Mouse (Mus musculus) heart, embryonic 12.5 days (tissue): ENCODE measurements around the gene Snx5. TPM values are rescaled to one million over a fixed set of nuclear protein-coding genes. Genes with fewer than 3 reads are reported as not detected.
A peak's percentile ranks its signal among the peaks of the same experiment; 100 is the strongest.

ENCODE experiments used
- ATAC-seq: fragments of 200-750 bp; cut with Nextera tagmentation; 2 replicates; pipeline ENCODE4 v1.8.0; 2017; ENCODE audit warnings: moderate TSS enrichment, moderate library complexity; ENCODE audit not compliant: insufficient number of reproducible peaks, low FRiP score
- H3K27ac ChIP-seq: fragments of 300-500 bp; sonication (generic); 2 replicates; pipeline ENCODE4 v1.5.1; 2016; ENCODE audit warnings: mild to moderate bottlenecking, moderate library complexity; ENCODE audit not compliant: poor library complexity, severe bottlenecking
- H3K27me3 ChIP-seq: fragments of 300-500 bp; sonication (generic); replicated peaks from 2 replicates; pipeline ENCODE4 v1.6.1; 2016; ENCODE audit warnings: mild to moderate bottlenecking, moderate library complexity
- H3K36me3 ChIP-seq: fragments of 300-500 bp; sonication (generic); 2 replicates; pipeline ENCODE4 v1.6.1; 2016; ENCODE audit warnings: mild to moderate bottlenecking, moderate library complexity
- H3K4me1 ChIP-seq: fragments of 300-500 bp; sonication (generic); replicated peaks from 2 replicates; pipeline ENCODE4 v1.6.1; 2016; ENCODE audit warnings: mild to moderate bottlenecking
- H3K4me2 ChIP-seq: fragments of 300-500 bp; sonication (generic); 2 replicates; pipeline ENCODE4 v1.6.1; 2016; ENCODE audit warnings: mild to moderate bottlenecking, moderate library complexity
- H3K4me3 ChIP-seq: fragments of 300-500 bp; sonication (generic); 2 replicates; pipeline ENCODE4 v1.5.1; 2016; ENCODE audit warnings: mild to moderate bottlenecking
- H3K9ac ChIP-seq: fragments of 300-500 bp; sonication (generic); 2 replicates; pipeline ENCODE4 v1.6.1; 2016; ENCODE audit warnings: mild to moderate bottlenecking, moderate library complexity
- H3K9me3 ChIP-seq: fragments of 300-500 bp; sonication (generic); replicated peaks from 2 replicates; pipeline ENCODE4 v1.6.1; 2016; ENCODE audit warnings: mild to moderate bottlenecking, moderate library complexity
- WGBS: fragments of 180-500 bp; shearing (Covaris S2); methylation state at CpG from one replicate; pipeline ENCODE4 v1.1.7; 2016; 5-methylcytosine and 5-hydroxymethylcytosine counted together
- polyA plus RNA-seq: library from polyadenylated mRNA; unstranded; fragments of >200 nt; fragmentation: Nextera tagmentation; extraction: Ambion mirVana; gene quantifications from 2 replicates; pipeline ENCODE4 v1.2.1, GENCODE M21; 2016

Snx5 gene
- 110 TPM in 2 replicates for polyA plus RNA-seq

DNA sequence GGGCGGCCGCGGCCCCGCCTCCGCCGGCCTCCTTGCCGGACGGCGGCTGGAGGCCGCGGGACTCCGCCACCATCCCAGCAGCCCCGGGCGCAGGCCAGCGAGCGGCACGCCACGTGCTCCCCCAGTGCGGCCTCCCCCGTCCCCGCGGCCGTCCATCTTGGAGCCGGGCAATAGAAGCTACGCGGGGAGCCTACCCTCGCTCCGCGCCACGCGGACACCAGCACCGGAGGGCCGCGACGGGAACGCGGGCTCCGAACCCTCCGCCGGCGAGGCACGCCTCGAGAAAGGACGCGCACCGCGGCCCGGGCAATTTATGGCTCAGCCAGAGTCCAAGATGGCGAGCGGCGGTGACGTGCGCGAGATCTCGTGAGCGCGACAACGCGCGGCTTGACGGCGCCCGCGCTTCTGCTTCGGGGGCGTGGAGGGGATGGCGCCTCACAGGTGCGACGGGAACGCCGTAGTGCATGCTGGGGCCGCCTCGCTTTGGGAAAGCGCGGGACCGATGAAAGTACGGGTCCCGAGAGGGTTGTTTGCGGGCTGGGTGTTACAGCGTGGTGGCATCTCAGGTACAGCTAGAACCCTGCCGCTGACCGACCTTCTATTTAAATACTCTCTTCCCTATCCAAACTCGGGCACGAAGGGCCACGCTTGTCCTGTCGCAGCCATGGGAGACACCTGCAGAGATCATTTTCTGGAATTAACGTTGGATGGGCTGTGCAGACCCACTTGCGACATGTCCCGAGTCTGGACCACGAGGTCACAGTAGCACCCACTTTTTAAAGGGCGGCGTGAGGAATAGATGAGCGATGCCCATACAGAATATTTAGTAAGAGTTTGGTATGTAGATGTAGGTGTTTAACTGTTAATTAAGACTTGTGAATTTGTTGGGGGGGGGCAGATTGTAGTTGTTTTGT lies at the start of gene Snx5, which contains the start of gene Mgme1:
TSS of gene Snx5 (minus strand) at position 400 of the 914 bp plus-strand sequence.
TSS of gene Mgme1 (plus strand) at position 157 of the 914 bp plus-strand sequence.
- Histone ChIP-seq H3K9me3 (no peaks in the 10 kb centered on the region), H3K27me3 (no peaks in the 10 kb centered on the region), H3K4me1 (peaks cover 46% of the 10 kb centered on the region), H3K27ac (peak within 1 kb of the TSS; percentile 90), H3K36me3 (peaks cover 10% of the 10 kb centered on the region; the same call in 1 of the 2 replicates), H3K4me3 (peak within 1 kb of the TSS; percentile 78), H3K9ac (peak within 1 kb of the TSS; percentile 96), H3K4me2 (peak within 1 kb of the TSS; percentile 79)
- peak; percentile 93 for ATAC-seq
- under 1% methylated on average over 85 of the region's 93 CpGs for WGBS

DNA sequence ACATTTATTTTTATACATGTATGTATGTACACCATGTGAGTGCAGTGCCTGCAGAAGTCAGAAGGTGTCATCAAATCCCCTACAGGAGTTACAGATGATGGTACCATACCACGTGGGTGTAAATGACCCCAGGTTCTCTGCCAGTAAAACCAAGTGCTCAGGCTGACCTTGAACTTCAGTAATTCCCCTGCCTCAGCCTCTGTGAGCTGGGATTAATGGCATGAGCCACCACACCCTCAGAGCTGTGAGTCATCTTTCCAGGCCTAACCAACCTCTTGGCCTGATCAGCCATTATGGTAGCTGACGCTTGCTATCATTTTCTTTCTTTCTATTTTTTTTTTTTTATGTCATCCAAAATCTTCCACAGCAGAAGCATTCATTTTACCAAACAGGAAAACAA lies 40.7 kb upstream of the Snx5 start:
- Histone ChIP-seq H3K36me3 (no peaks in the 10 kb centered on the region), H3K27ac (no peak overlapping the region), H3K4me3 (no peak overlapping the region), H3K27me3 (no peaks in the 10 kb centered on the region), H3K4me1 (no peaks in the 10 kb centered on the region), H3K9me3 (no peaks in the 10 kb centered on the region), H3K9ac (no peak overlapping the region), H3K4me2 (no peak overlapping the region)
- no peak for ATAC-seq
- 74% methylated on average over 2 of the region's 2 CpGs for WGBS

DNA sequence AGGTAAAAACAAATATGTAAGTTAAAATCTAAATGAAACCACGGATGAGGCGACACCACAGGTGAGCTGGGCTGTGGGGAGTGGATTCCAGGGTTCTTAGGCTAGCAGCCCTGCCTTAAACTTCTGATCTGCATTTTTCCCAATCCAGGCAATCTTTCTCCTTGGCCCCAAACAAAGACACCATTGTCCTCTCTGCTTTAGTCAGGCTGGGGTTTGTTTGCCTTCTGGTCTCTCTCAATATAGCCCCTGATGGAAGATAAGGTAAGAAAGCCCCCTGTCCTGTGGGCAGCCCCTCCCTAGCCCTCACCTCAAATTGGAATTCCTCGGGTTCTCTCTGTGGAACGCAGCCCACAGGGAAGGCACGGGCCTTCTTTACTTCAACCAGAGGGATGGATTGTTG lies 39.6 kb upstream of the Snx5 start:
- Histone ChIP-seq H3K4me2 (no peak overlapping the region), H3K27me3 (no peaks in the 10 kb centered on the region), H3K4me1 (no peaks in the 10 kb centered on the region), H3K9me3 (no peaks in the 10 kb centered on the region), H3K4me3 (no peak overlapping the region), H3K27ac (no peak overlapping the region), H3K9ac (no peak overlapping the region), H3K36me3 (no peaks in the 10 kb centered on the region)
- no peak for ATAC-seq
- 47% methylated on average over 5 of the region's 5 CpGs for WGBS

GRCm38 (mm10) chr2:144308561-144308960 lies 37.9 kb upstream of the Snx5 start:
- Histone ChIP-seq H3K4me2 (no peak overlapping the region), H3K4me3 (no peak overlapping the region), H3K4me1 (no peaks in the 10 kb centered on the region), H3K36me3 (no peaks in the 10 kb centered on the region), H3K27me3 (no peaks in the 10 kb centered on the region), H3K27ac (no peak overlapping the region), H3K9me3 (no peaks in the 10 kb centered on the region), H3K9ac (no peak overlapping the region)
- 45% methylated on average over 8 of the region's 8 CpGs for WGBS
- no peak for ATAC-seq

GRCm38 (mm10) chr2:144305721-144306294 lies 35.1 kb upstream of the Snx5 start:
- Histone ChIP-seq H3K4me3 (no peak overlapping the region), H3K27ac (no peak overlapping the region), H3K4me1 (no peaks in the 10 kb centered on the region), H3K27me3 (no peaks in the 10 kb centered on the region), H3K9me3 (no peaks in the 10 kb centered on the region), H3K9ac (no peak overlapping the region), H3K4me2 (no peak overlapping the region), H3K36me3 (no peaks in the 10 kb centered on the region)
- WGBS, result 61% methylated on average over 18 of the region's 18 CpGs
- no peak for ATAC-seq

DNA sequence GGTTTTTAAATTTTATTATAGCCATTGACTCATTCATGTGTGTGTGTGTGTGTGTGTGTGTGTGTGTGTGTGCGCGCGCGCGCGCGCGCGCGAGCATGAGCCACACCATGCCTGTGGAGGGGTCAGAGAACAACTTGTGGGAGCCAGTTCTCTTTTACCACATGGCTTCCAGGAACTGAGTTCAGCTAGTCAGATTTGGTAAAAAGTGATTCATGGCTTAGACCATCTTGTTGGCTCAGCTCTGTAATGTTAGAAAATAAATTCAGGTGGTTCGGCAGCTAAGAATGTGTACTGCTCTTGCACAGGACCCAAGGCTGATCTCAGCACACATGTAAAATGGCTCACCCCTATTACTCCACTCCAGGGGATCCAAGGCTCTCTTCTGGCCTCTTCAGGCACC lies 30.4 kb upstream of the Snx5 start:
- H3K9me3 ChIP-seq, result no peaks in the 10 kb centered on the region; the same call in 1 of the 2 replicates
- H3K27ac ChIP-seq, result no peak overlapping the region
- H3K4me1 ChIP-seq, result peaks cover 7% of the 10 kb centered on the region; the same call in 1 of the 2 replicates
- H3K4me2 ChIP-seq, result no peak overlapping the region
- no peaks in the 10 kb centered on the region for H3K36me3 ChIP-seq
- no peak overlapping the region for H3K4me3 ChIP-seq
- WGBS, result 98% methylated on average over 11 of the region's 11 CpGs
- H3K27me3 ChIP-seq, result no peaks in the 10 kb centered on the region
- no peak for ATAC-seq
- H3K9ac ChIP-seq, result no peak overlapping the region

DNA sequence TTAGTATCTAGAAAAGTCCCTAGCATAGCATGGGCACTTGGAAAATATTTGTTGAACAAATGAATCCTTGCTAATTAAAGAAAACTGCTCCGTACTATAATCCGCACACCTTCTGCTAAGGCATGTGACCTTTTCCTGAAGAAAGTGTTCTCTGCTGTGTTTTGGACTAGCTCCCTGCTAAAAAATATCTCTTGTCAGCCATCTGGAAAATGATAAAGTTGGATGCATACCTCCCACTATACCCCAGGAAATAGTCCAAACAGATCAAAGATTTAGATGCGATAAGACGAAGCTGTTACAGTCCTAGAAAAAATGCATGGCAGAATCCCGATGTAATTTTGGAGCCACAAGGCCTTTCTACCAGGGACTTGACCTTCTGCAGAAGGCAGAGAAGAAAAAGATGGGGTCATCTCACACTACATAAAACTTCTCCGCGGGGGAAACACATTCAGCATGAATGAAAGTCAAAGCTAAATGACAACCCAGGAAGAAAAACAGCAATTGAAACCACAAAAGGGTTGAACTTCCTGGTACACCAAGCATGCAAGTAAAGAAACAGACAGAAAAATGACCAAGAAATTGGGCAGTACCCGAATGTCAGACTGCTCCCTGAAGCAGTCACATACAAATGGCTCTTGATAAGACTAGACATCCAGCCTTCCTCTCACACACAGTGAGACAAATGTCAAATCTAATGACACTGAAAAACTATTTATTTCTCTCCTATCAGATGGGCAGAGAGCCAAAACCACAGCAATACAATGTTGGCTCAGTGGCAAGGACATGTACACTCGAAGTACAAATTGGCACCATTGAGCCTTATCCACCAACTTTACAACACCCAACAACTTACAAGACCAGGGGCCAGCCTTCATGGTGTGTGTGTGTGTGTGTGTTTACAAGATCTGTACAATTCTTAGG lies 29.3 kb upstream of the Snx5 start:
- H3K4me3 ChIP-seq, result no peak overlapping the region
- H3K9me3 ChIP-seq, result no peaks in the 10 kb centered on the region; the same call in 1 of the 2 replicates
- no peak for ATAC-seq
- WGBS, result 69% methylated on average over 9 of the region's 9 CpGs
- H3K27ac ChIP-seq, result no peak overlapping the region
- no peak overlapping the region for H3K9ac ChIP-seq
- no peaks in the 10 kb centered on the region for H3K27me3 ChIP-seq
- H3K4me1 ChIP-seq, result peaks cover 7% of the 10 kb centered on the region; the same call in 1 of the 2 replicates
- H3K4me2 ChIP-seq, result no peak overlapping the region
- H3K36me3 ChIP-seq, result no peaks in the 10 kb centered on the region

GRCm38 (mm10) chr2:144295145-144295735 lies 24.5 kb upstream of the Snx5 start:
- no peak overlapping the region for H3K9ac ChIP-seq
- H3K36me3 ChIP-seq, result no peaks in the 10 kb centered on the region
- no peaks in the 10 kb centered on the region for H3K27me3 ChIP-seq
- H3K9me3 ChIP-seq, result no peaks in the 10 kb centered on the region; the same call in 1 of the 2 replicates
- ATAC-seq, result no peak
- H3K4me3 ChIP-seq, result no peak overlapping the region
- peaks cover 10% of the 10 kb centered on the region for H3K4me1 ChIP-seq
- 61% methylated on average over 9 of the region's 9 CpGs for WGBS
- H3K4me2 ChIP-seq, result no peak overlapping the region
- H3K27ac ChIP-seq, result no peak overlapping the region

DNA sequence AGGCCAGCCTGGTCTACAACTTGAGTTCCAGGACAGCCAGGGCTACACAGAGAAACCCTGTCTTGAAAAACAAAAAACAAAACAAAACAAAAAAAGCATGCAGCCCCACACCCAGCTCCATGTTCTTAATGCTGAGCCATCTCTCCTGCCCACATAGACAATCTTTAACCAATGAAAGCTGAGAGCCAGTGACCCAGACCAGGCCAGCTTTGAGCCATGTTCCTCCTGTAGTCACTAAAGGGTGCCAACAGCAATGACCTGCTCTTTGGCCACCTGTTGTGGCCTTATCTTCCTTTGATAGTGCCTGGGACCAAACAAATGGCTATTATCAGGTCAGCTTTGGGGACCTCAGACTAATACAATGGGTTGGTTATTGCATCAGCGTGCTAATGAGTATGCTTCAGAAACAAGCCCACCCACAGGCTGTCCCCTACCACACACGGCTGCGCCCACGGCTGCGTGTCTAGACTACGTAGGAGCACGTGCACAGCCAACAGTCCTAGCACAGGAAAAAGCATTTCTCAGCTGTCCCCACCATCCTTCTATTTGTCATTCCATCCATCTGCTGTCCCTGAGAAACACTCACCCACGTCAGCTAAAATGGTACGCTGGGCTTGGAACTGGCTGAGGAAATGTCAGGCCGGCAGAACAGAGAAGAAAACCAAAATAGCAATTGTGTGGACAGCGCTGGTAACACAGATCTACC lies 21.0 kb upstream of the Snx5 start:
- Histone ChIP-seq H3K27ac (no peak overlapping the region), H3K4me3 (no peak overlapping the region), H3K9me3 (no peaks in the 10 kb centered on the region; the same call in 1 of the 2 replicates), H3K27me3 (no peaks in the 10 kb centered on the region), H3K36me3 (no peaks in the 10 kb centered on the region), H3K4me1 (peaks cover 6% of the 10 kb centered on the region), H3K9ac (no peak overlapping the region), H3K4me2 (no peak overlapping the region)
- 60% methylated on average over 11 of the region's 11 CpGs for WGBS
- no peak for ATAC-seq

DNA sequence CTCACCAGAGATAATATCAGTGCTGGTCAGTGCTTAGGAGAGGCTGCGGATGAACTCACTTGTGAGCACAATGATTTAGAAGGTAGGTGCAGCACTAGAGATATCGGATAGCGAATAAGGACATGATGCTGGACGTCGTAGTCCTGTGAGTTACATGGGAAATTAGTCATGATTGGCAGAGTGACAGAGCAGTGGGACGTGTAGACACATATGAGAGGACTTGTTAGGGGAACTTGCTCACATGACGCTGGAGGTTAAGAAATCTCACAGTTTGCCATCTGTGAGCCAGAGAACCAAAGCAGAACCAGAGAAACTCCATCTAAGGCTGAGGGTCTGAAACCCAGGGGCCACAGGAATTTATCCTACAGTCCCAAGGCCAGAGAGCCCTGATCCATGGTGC lies 19.6 kb upstream of the Snx5 start:
- H3K36me3 ChIP-seq, result no peaks in the 10 kb centered on the region
- H3K4me2 ChIP-seq, result no peak overlapping the region
- no peak overlapping the region for H3K9ac ChIP-seq
- no peak for ATAC-seq
- no peaks in the 10 kb centered on the region for H3K9me3 ChIP-seq
- H3K27me3 ChIP-seq, result no peaks in the 10 kb centered on the region
- H3K4me1 ChIP-seq, result peaks cover 10% of the 10 kb centered on the region
- no peak overlapping the region for H3K27ac ChIP-seq
- 78% methylated on average over 7 of the region's 7 CpGs for WGBS
- no peak overlapping the region for H3K4me3 ChIP-seq
